Mouse (Mus musculus) liver, adult 2 months (tissue): ENCODE data around the gene Pms2.

Experiments
- CTCF ChIP-seq: fragments of 200-500 bp; IDR thresholded peaks from 2 replicates; pipeline ENCODE4 v1.5.1; 2011; ENCODE audit warnings: low read depth, low read length, control low read depth
- POLR2A ChIP-seq: fragments of 200-500 bp; IDR thresholded peaks from 2 replicates; pipeline ENCODE4 v1.6.1; 2011; ENCODE audit warnings: low read length, control low read depth; ENCODE audit not compliant: insufficient read depth; ENCODE audit errors: extremely low read depth

DNA sequence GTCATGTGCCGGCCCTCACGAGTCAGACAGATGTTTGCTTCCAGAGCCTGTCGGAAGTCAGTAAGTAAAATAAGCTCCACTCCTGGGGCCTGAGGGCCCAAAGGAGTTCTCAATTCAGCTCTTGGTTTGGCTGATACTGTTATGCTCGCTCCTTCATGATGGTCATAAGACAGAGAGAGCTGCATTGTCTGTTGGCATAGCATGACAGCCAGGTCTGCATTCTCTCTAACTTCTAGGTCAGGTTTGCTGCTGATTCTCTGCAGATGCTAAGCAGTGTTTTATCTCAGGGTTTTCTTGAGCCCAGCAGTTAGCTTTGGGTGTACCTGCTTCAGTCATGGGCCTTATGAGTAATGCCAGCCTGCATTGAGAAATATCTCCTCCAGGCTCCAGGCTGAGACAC, 19.5 kb downstream of the Pms2 start:
- TF ChIP-seq POLR2A (no peak), CTCF (no peak)
